Mouse (Mus musculus): ENCODE measurements around the gene Ccdc187. TPM values are rescaled to one million over a fixed set of nuclear protein-coding genes. Genes with fewer than 3 reads are reported as not detected.

Gene Ccdc187
- polyA plus RNA-seq, 1 experiment from 2014 or later, result 0.09 TPM

GRCm38 (mm10) chr2:26279712-26280111, 14.6 kb downstream of the Ccdc187 start:
- Histone ChIP-seq H3K36me3 (ENCODE audit: control insufficient read depth, insufficient read depth, low read length) (no peaks in the 10 kb centered on the region), H3K4me1 (ENCODE audit: control insufficient read depth, insufficient read depth, low read length) (no peaks in the 10 kb centered on the region), H3K9me3 (replicated peaks; ENCODE audit: control insufficient read depth, low read length) (no peaks in the 10 kb centered on the region), H3K4me2 (no peak overlapping the region), H3K27ac (ENCODE audit: low read depth, low read length) (no peak overlapping the region), H3K9ac (ENCODE audit: low read depth, low read length) (no peak overlapping the region), H3K4me3 (ENCODE audit: low read depth, low read length) (no peak overlapping the region), H3K27me3 (ENCODE audit: control insufficient read depth, insufficient read depth, low read length) (peaks cover 5% of the 10 kb centered on the region; the same call in 1 of the 2 replicates)
- WGBS (ENCODE audit: insufficient replicate concordance), result 76% methylated on average over 3 of the region's 3 CpGs
- ATAC-seq (replicated peaks; ENCODE audit: insufficient number of reproducible peaks, low FRiP score, low TSS enrichment), result no peak

- no peaks in the 10 kb centered on the region for H3K9me3 ChIP-seq (replicated peaks; ENCODE audit: control insufficient read depth, low read length)
- 18% methylated on average over 7 of the region's 7 CpGs for WGBS (ENCODE audit: insufficient replicate concordance)
- no peak overlapping the region for H3K27ac ChIP-seq (ENCODE audit: low read depth, low read length)
- H3K4me1 ChIP-seq (ENCODE audit: control insufficient read depth, insufficient read depth, low read length), result no peaks in the 10 kb centered on the region
- H3K4me2 ChIP-seq, result no peak overlapping the region
- no peaks in the 10 kb centered on the region for H3K36me3 ChIP-seq (ENCODE audit: control insufficient read depth, insufficient read depth, low read length)
- no peak overlapping the region for H3K4me3 ChIP-seq (ENCODE audit: low read depth, low read length)
- H3K9ac ChIP-seq (ENCODE audit: low read depth, low read length), result no peak overlapping the region
- ATAC-seq (replicated peaks; ENCODE audit: insufficient number of reproducible peaks, low FRiP score, low TSS enrichment), result no peak
- no peaks in the 10 kb centered on the region; the same call in 1 of the 2 replicates for H3K27me3 ChIP-seq (ENCODE audit: control insufficient read depth, insufficient read depth, low read length)
Measured at GRCm38 (mm10) chr2:26273611-26274010, 20.7 kb downstream of the Ccdc187 start.

GRCm38 (mm10) chr2:26268216-26268615, 26.1 kb downstream of the Ccdc187 start:
- Histone ChIP-seq H3K36me3 (ENCODE audit: control insufficient read depth, insufficient read depth, low read length) (no peaks in the 10 kb centered on the region), H3K4me1 (ENCODE audit: control insufficient read depth, insufficient read depth, low read length) (no peaks in the 10 kb centered on the region), H3K4me3 (ENCODE audit: low read depth, low read length) (no peak overlapping the region), H3K4me2 (no peak overlapping the region), H3K9me3 (replicated peaks; ENCODE audit: control insufficient read depth, low read length) (no peaks in the 10 kb centered on the region), H3K27ac (ENCODE audit: low read depth, low read length) (no peak overlapping the region), H3K9ac (ENCODE audit: low read depth, low read length) (no peak overlapping the region), H3K27me3 (ENCODE audit: control insufficient read depth, insufficient read depth, low read length) (peaks cover 3% of the 10 kb centered on the region; the same call in 1 of the 2 replicates)
- ATAC-seq (replicated peaks; ENCODE audit: insufficient number of reproducible peaks, low FRiP score, low TSS enrichment), result no peak
- WGBS (ENCODE audit: insufficient replicate concordance), result 61% methylated on average over 3 of the region's 3 CpGs

- H3K27me3 ChIP-seq (ENCODE audit: control insufficient read depth, insufficient read depth, low read length), result peaks cover 3% of the 10 kb centered on the region; the same call in 1 of the 2 replicates
- H3K9ac ChIP-seq (ENCODE audit: low read depth, low read length), result no peak overlapping the region
- H3K4me3 ChIP-seq (ENCODE audit: low read depth, low read length), result no peak overlapping the region
- H3K27ac ChIP-seq (ENCODE audit: low read depth, low read length), result no peak overlapping the region
- H3K4me1 ChIP-seq (ENCODE audit: control insufficient read depth, insufficient read depth, low read length), result no peaks in the 10 kb centered on the region
- WGBS (ENCODE audit: insufficient replicate concordance), result 70% methylated on average over 10 of the region's 10 CpGs
- no peaks in the 10 kb centered on the region for H3K9me3 ChIP-seq (replicated peaks; ENCODE audit: control insufficient read depth, low read length)
- ATAC-seq (replicated peaks; ENCODE audit: insufficient number of reproducible peaks, low FRiP score, low TSS enrichment), result no peak
- H3K36me3 ChIP-seq (ENCODE audit: control insufficient read depth, insufficient read depth, low read length), result no peaks in the 10 kb centered on the region
- H3K4me2 ChIP-seq, result no peak overlapping the region
Measured at GRCm38 (mm10) chr2:26266066-26266742, 28.2 kb downstream of the Ccdc187 start.

- 69% methylated on average over 2 of the region's 2 CpGs for WGBS (ENCODE audit: insufficient replicate concordance)
- no peak overlapping the region for H3K4me2 ChIP-seq
- ATAC-seq (replicated peaks; ENCODE audit: insufficient number of reproducible peaks, low FRiP score, low TSS enrichment), result no peak
- no peaks in the 10 kb centered on the region for H3K9me3 ChIP-seq (replicated peaks; ENCODE audit: control insufficient read depth, low read length)
- H3K27ac ChIP-seq (ENCODE audit: low read depth, low read length), result no peak overlapping the region
- H3K27me3 ChIP-seq (ENCODE audit: control insufficient read depth, insufficient read depth, low read length), result 0 out of 2 replicates have a peak, but pooled peaks cover 3% of the 10 kb centered on the region
- no peak overlapping the region for H3K9ac ChIP-seq (ENCODE audit: low read depth, low read length)
- H3K36me3 ChIP-seq (ENCODE audit: control insufficient read depth, insufficient read depth, low read length), result no peaks in the 10 kb centered on the region
- H3K4me1 ChIP-seq (ENCODE audit: control insufficient read depth, insufficient read depth, low read length), result no peaks in the 10 kb centered on the region
- no peak overlapping the region for H3K4me3 ChIP-seq (ENCODE audit: low read depth, low read length)
Measured at GRCm38 (mm10) chr2:26265095-26265494, 29.3 kb downstream of the Ccdc187 start.

- no peaks in the 10 kb centered on the region for H3K4me1 ChIP-seq (ENCODE audit: control insufficient read depth, insufficient read depth, low read length)
- no peak for ATAC-seq (replicated peaks; ENCODE audit: insufficient number of reproducible peaks, low FRiP score, low TSS enrichment)
- H3K4me3 ChIP-seq (ENCODE audit: low read depth, low read length), result no peak overlapping the region
- no peaks in the 10 kb centered on the region for H3K36me3 ChIP-seq (ENCODE audit: control insufficient read depth, insufficient read depth, low read length)
- H3K9me3 ChIP-seq (replicated peaks; ENCODE audit: control insufficient read depth, low read length), result no peaks in the 10 kb centered on the region
- 56% methylated on average over 4 of the region's 4 CpGs for WGBS (ENCODE audit: insufficient replicate concordance)
- 0 out of 2 replicates have a peak, but pooled peaks cover 3% of the 10 kb centered on the region for H3K27me3 ChIP-seq (ENCODE audit: control insufficient read depth, insufficient read depth, low read length)
- no peak overlapping the region for H3K4me2 ChIP-seq
- H3K9ac ChIP-seq (ENCODE audit: low read depth, low read length), result no peak overlapping the region
- H3K27ac ChIP-seq (ENCODE audit: low read depth, low read length), result no peak overlapping the region
Measured at GRCm38 (mm10) chr2:26264646-26265045, 29.7 kb downstream of the Ccdc187 start.

GRCm38 (mm10) chr2:26257315-26258096, 36.9 kb downstream of the Ccdc187 start:
- no peak overlapping the region for H3K9ac ChIP-seq (ENCODE audit: low read depth, low read length)
- H3K27me3 ChIP-seq (ENCODE audit: control insufficient read depth, insufficient read depth, low read length), result peaks cover 15% of the 10 kb centered on the region
- H3K4me3 ChIP-seq (ENCODE audit: low read depth, low read length), result no peak overlapping the region
- no peaks in the 10 kb centered on the region for H3K9me3 ChIP-seq (replicated peaks; ENCODE audit: control insufficient read depth, low read length)
- no peaks in the 10 kb centered on the region for H3K4me1 ChIP-seq (ENCODE audit: control insufficient read depth, insufficient read depth, low read length)
- no peaks in the 10 kb centered on the region for H3K36me3 ChIP-seq (ENCODE audit: control insufficient read depth, insufficient read depth, low read length)
- H3K4me2 ChIP-seq, result no peak overlapping the region
- no peak overlapping the region for H3K27ac ChIP-seq (ENCODE audit: low read depth, low read length)
- WGBS (ENCODE audit: insufficient replicate concordance), result 79% methylated on average over 16 of the region's 16 CpGs
- ATAC-seq (replicated peaks; ENCODE audit: insufficient number of reproducible peaks, low FRiP score, low TSS enrichment), result no peak

GRCm38 (mm10) chr2:26254816-26255215, 39.5 kb downstream of the Ccdc187 start:
- Histone ChIP-seq H3K27ac (ENCODE audit: low read depth, low read length) (no peak overlapping the region), H3K36me3 (ENCODE audit: control insufficient read depth, insufficient read depth, low read length) (no peaks in the 10 kb centered on the region)

More at GRCm38 (mm10) chr2:26254816-26255215, 39.5 kb downstream of the Ccdc187 start:
- ATAC-seq (replicated peaks; ENCODE audit: insufficient number of reproducible peaks, low FRiP score, low TSS enrichment), result no peak
- Histone ChIP-seq H3K27me3 (ENCODE audit: control insufficient read depth, insufficient read depth, low read length) (peaks cover 19% of the 10 kb centered on the region), H3K4me3 (ENCODE audit: low read depth, low read length) (no peak overlapping the region), H3K4me1 (ENCODE audit: control insufficient read depth, insufficient read depth, low read length) (no peaks in the 10 kb centered on the region), H3K4me2 (no peak overlapping the region), H3K9ac (ENCODE audit: low read depth, low read length) (no peak overlapping the region), H3K9me3 (replicated peaks; ENCODE audit: control insufficient read depth, low read length) (no peaks in the 10 kb centered on the region)
- 52% methylated on average over 4 of the region's 4 CpGs for WGBS (ENCODE audit: insufficient replicate concordance)

Data from heart, embryonic 11.5 days (tissue).